ENCODE assay signal across 8 mouse cellular contexts in the genomic region with DNA sequence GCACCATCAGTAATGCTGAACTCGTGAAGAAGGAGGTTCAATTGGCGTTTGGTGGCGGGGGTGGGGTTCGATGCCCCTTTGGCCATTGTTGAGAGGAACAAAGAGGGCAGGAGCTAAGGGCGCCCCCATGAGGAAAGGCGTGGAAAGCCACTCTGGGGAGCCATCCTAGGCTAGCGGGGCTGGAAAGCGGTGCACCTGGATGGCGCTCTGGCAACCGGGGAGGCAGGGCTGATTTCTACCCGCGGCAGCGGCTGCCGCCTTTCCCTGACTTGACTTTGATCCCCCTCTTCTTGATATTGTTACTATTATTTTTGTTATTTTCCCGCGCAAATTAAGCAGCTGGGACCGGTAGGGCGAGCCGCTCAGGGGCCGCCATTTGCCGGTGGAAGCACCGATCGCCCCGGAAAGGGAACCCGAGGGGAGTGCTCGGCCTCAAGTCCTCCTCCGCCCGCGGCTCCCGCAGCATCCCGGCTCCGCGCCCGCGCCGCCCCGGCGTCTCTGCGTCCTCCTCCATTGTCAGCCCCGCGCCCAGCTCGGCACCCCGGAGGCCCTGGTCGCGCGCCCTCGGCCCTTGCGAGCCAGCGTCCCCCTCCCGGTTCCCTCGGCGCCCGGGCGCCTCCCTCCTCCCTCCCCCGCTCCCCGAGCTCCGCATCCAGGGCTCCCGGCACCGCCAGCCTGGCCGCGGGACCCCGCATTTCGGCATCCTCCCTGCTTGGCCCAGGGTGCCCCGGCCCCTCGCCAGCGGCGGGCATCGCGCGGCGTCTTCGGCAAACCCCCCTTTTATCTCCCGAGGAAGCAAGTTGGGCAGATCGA. TPM values are rescaled to one million over a fixed set of nuclear protein-coding genes. Genes with fewer than 3 reads are reported as not detected.
DNase-seq lines count a peak whose midpoint lies in the region; ATAC-seq and TF ChIP-seq lines count a peak whose summit lies in the region.

No protein-coding gene starts in this region.

- no peak for ATAC-seq in activated CD4-positive, CD25-positive, alpha-beta regulatory T cell, adult 4 months

- peak; percentile 58 to 66 for DNase-seq in adrenal gland, adult 18-20 months (ENCODE audit: low spot score in 2 of 2)
- DNase-seq in cerebellum, postnatal 25 days, result peak; percentile 85 to 86
- peak; percentile 49 for DNase-seq in gastrocnemius, adult 2 months
- DNase-seq in hindlimb bud, embryonic 11.5 days (ENCODE audit: extremely low spot score, low read depth, low spot score), result peak; percentile 35
- peak; percentile 20 to 60 for DNase-seq in left cerebral cortex, adult 9 months (ENCODE audit: low spot score in 2 of 2)
- peak; percentile 82 for DNase-seq in right cerebral cortex, postnatal 25 days

- 3% methylated on average over 69 of the region's 74 CpGs for WGBS in macrophage (ENCODE audit: missing documents)

- no peaks in the 10 kb centered on the region for H3K79me2 ChIP-seq in macrophage (ENCODE audit: inconsistent target)

- no peaks in the 10 kb centered on the region for H3K36me3 ChIP-seq in macrophage (ENCODE audit: inconsistent target)

- H3K4me3 ChIP-seq in gastrocnemius, adult 2 months, result peak overlapping the region; percentile 89
- H3K4me3 ChIP-seq in macrophage (ENCODE audit: inconsistent target), result peak overlapping the region; percentile 6; the same call in 1 of the 2 replicates

- peak; percentile 53 for TF ChIP-seq CTCF in gastrocnemius, adult 2 months (IDR thresholded peaks at IDR 0.05)

- intact Hi-C loops in gastrocnemius, adult 2 months (cut with DNase I), result no loop called here

- H3K27ac ChIP-seq in gastrocnemius, adult 2 months, result peak overlapping the region; percentile 72
- no peak overlapping the region for H3K27ac ChIP-seq in macrophage

RNA-seq across cellular contexts. Expression of gene H2afy2, which starts 0.9 kb away (rescaled TPM):
- 1 to 10 TPM; 6.9 to 7.4 TPM for total RNA-seq in adrenal gland, adult 18-20 months (2021)
- total RNA-seq in gastrocnemius, adult 2 months (2021), result 1 to 10 TPM in 1 of 2 experiments, under 1 TPM in 1; 0.36 to 1.1 TPM
- total RNA-seq in macrophage (2018; cell fraction: chromatin; rRNA removed), result 1 to 10 TPM in 13 of 26 experiments, under 1 TPM in 6, not detected in 7; 0.62 to 4.6 (median 2.0) TPM
- total RNA-seq in macrophage (2018; cell fraction: cytosol; rRNA removed), result 1 to 10 TPM in 25 of 26 experiments, under 1 TPM in 1; 0.42 to 3.8 (median 2.2) TPM
- total RNA-seq in macrophage (2018; cell fraction: nucleus; rRNA removed), result 1 to 10 TPM in 18 of 26 experiments, under 1 TPM in 8; 0.18 to 4.2 (median 1.5) TPM
- 2.2 to 6.8 TPM (median 3.1 TPM) in 3 replicates for polyA plus RNA-seq in macrophage (2018)
- under 1 TPM in 1 of 2 experiments, not detected in 1; 0.15 TPM for polyA plus RNA-seq in activated CD4-positive, CD25-positive, alpha-beta regulatory T cell, adult 4 months (2017; shearing (Covaris generic))

Comparison
In these comparisons a context has a peak if more than half of its experiments do, and no peak if none do; other contexts are left out.
1. DNase-seq: peak in every context shown above with its lines; median percentile 86 in cerebellum, postnatal 25 days; 82 in right cerebral cortex, postnatal 25 days; 62 in adrenal gland, adult 18-20 months; 49 in gastrocnemius, adult 2 months; 40 in left cerebral cortex, adult 9 months; 35 in hindlimb bud, embryonic 11.5 days.